Mouse (Mus musculus): ENCODE data around the gene Lrrc8c.
A peak's percentile ranks its signal among the peaks of the same experiment; 100 is the strongest.

Gene Lrrc8c

GRCm38 (mm10) chr5:105643276-105643675 lies 124.1 kb downstream of the Lrrc8c start:
- peak in 1 of 2 experiments; percentile 31 for DNase-seq

GRCm38 (mm10) chr5:105644195-105644594 lies 125.0 kb downstream of the Lrrc8c start:
- no peak for DNase-seq

DNA sequence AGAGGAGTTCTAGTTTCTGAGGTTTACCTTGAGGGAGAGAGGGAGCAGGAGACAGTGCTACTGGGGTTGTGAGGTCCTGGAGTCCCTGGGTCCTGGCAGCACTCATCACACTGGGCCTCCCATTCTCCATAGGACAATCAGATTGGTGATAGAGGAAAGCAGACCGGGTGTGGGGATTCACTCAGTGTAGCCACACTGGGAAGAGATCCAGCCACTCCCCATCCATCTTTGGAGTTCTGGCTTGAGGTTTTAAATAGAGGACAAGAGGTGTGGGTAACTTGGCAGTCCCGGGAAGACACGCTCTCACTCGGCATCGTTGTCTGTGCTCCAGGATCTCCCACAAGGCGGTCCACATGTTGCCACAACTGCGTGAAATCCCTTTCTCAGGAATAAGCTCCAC lies 127.9 kb downstream of the Lrrc8c start:
- no peak for DNase-seq

GRCm38 (mm10) chr5:105648648-105649287 lies 129.6 kb downstream of the Lrrc8c start:
- peak; percentile 91 to 98 for DNase-seq

GRCm38 (mm10) chr5:105649514-105650001 lies 130.4 kb downstream of the Lrrc8c start:
- DNase-seq: peak; percentile 88 to 92

- peak; percentile 53 to 58 for DNase-seq
Observed at GRCm38 (mm10) chr5:105650728-105651479, 131.7 kb downstream of the Lrrc8c start.

- DNase-seq: peak in 1 of 2 experiments; percentile 45
Observed at GRCm38 (mm10) chr5:105651561-105651991, 132.4 kb downstream of the Lrrc8c start.

- peak; percentile 84 to 88 for DNase-seq
Observed at GRCm38 (mm10) chr5:105654237-105655063, 135.3 kb downstream of the Lrrc8c start.

- peak; percentile 23 to 51 for DNase-seq
Observed at GRCm38 (mm10) chr5:105655100-105655734, 136.0 kb downstream of the Lrrc8c start.

DNA sequence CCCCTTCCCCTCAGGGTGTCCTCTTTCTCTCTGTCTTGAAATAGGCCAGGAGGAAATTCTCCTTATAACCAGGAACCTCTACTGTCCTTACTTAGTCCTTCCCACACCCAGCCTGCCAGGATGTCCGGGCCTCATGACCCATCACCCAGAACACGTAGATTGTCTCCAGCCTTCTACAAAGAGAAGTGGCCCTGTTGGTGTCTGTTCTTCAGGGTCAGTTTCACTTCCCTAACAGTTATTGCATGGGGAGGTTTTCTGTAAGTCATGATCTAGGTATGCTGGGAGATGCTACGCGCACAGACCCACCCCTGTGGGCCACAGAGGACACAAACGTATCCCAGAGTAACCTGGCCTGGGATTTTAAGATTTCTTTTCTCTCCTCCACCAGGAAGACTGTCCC lies 142.7 kb downstream of the Lrrc8c start:
- DNase-seq: no peak
